Mouse (Mus musculus) hindbrain, embryonic 10.5 days (tissue): ENCODE results near the gene Ccnd3. TPM values are rescaled to one million over a fixed set of nuclear protein-coding genes. Genes with fewer than 3 reads are reported as not detected.
"Not testable (repeated sequence)": the region's sequence is repeated elsewhere in the genome, so short reads cannot be mapped to it uniquely, and the experiment has no call there.

Experiments
- DNase-seq: peaks from one replicate; pipeline ENCODE4 v3.0.0-alpha.2; 2017; ENCODE audit warnings: low spot score
- H3K27ac ChIP-seq: fragments of 300-500 bp; sonication (generic); 2 replicates; pipeline ENCODE4 v1.5.1; 2016; ENCODE audit warnings: mild to moderate bottlenecking, moderate library complexity
- H3K27me3 ChIP-seq: fragments of 300-500 bp; sonication (generic); 2 replicates; pipeline ENCODE4 v1.6.1; 2016; ENCODE audit warnings: mild to moderate bottlenecking; ENCODE audit not compliant: poor library complexity, insufficient read depth, severe bottlenecking
- H3K36me3 ChIP-seq: fragments of 300-500 bp; sonication (generic); 2 replicates; pipeline ENCODE4 v1.6.1; 2016; ENCODE audit warnings: mild to moderate bottlenecking, moderate library complexity
- H3K4me1 ChIP-seq: fragments of 300-500 bp; sonication (generic); replicated peaks from 2 replicates; pipeline ENCODE4 v1.6.1; 2016; ENCODE audit warnings: mild to moderate bottlenecking
- H3K4me3 ChIP-seq: fragments of 300-500 bp; sonication (generic); 2 replicates; pipeline ENCODE4 v1.5.1; 2016; ENCODE audit warnings: mild to moderate bottlenecking, moderate library complexity
- H3K9me3 ChIP-seq: fragments of 300-500 bp; sonication (generic); 2 replicates; pipeline ENCODE4 v1.6.1; 2016; ENCODE audit warnings: mild to moderate bottlenecking, moderate library complexity
- WGBS: fragments of 180-500 bp; shearing (Covaris S2); methylation state at CpG from one replicate; pipeline ENCODE4 v1.1.7; 2016; 5-methylcytosine and 5-hydroxymethylcytosine counted together
- polyA plus RNA-seq: library from polyadenylated mRNA; unstranded; fragments of >200 nt; fragmentation: Nextera tagmentation; extraction: Ambion mirVana; gene quantifications from 2 replicates; pipeline ENCODE4 v1.2.1, GENCODE M21; 2016

Ccnd3 gene
- polyA plus RNA-seq, 1 experiment from 2014 or later = 289 TPM

DNA sequence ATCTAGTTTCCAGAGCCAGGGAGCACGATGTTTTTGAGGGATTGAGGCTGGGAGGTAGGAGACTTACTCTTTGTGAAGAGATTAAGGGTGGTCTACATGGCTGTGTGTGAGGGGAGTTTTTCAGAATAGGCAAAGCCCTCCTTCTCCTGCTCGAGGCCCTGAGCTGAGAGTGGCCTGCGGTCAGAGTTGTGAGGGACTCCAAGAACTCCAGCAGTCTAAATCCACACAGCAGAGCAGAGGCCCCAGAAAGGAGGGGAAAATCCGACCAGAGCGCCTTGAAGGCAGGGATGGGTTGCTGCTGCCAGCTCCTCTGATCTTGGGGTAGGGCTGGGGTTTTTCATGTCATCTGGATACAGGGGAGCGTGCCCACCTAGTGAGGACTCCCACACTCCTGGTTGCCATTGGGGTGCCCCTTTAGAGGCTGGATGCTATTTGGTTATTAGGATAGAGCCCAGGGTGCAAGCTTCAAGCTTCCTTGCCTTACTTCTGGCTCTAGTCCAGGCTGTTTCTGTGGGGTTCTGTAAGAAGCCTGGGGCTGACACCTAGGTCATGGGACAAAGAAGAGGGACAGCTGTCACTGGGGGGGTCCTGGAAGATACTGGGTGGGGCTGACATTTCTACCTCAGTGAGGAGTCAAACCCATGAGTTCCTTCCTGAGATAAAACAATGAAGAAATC lies 91.4 kb downstream of the Ccnd3 start:
- Histone ChIP-seq H3K4me1 (peaks cover 50% of the 10 kb centered on the region), H3K27ac (peak overlapping the region; percentile 90), H3K36me3 (peaks cover 52% of the 10 kb centered on the region), H3K9me3 (no peaks in the 10 kb centered on the region), H3K27me3 (no peaks in the 10 kb centered on the region), H3K4me3 (peak overlapping the region; percentile 66)
- WGBS = 32% methylated on average over 6 of the region's 6 CpGs
- no peak for DNase-seq

GRCm38 (mm10) chr17:47596839-47597164 lies 92.0 kb downstream of the Ccnd3 start:
- DNase-seq = no peak
- no peaks in the 10 kb centered on the region for H3K9me3 ChIP-seq
- peaks cover 50% of the 10 kb centered on the region for H3K4me1 ChIP-seq
- no peaks in the 10 kb centered on the region for H3K27me3 ChIP-seq
- WGBS = 80% methylated on average over 5 of the region's 5 CpGs
- H3K27ac ChIP-seq = peak overlapping the region; percentile 90
- peaks cover 57% of the 10 kb centered on the region for H3K36me3 ChIP-seq
- H3K4me3 ChIP-seq = peak overlapping the region; percentile 66

DNA sequence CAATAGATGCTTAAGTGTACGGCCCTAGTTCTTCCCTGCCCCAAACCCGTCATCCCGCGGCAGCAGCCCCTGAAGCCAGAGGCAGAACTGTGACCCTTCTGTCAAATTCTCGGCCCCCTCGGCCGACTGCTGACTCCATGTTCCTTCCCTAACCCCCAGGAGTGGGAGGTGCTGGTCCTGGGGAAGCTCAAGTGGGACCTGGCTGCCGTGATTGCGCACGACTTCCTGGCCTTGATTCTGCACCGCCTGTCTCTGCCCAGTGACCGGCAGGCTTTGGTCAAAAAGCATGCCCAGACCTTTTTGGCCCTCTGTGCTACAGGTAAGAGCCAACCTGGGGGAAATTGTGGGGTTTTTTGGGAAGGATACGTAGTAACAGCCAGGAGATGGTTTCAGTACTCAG lies 92.4 kb downstream of the Ccnd3 start:
- WGBS = 76% methylated on average over 13 of the region's 13 CpGs
- DNase-seq = no peak
- peak overlapping the region; percentile 30 for H3K4me3 ChIP-seq
- no peaks in the 10 kb centered on the region for H3K27me3 ChIP-seq
- H3K36me3 ChIP-seq = peaks cover 62% of the 10 kb centered on the region
- no peaks in the 10 kb centered on the region for H3K9me3 ChIP-seq
- H3K27ac ChIP-seq = peak overlapping the region; percentile 90; the same call in 1 of the 2 replicates
- H3K4me1 ChIP-seq = peaks cover 50% of the 10 kb centered on the region

DNA sequence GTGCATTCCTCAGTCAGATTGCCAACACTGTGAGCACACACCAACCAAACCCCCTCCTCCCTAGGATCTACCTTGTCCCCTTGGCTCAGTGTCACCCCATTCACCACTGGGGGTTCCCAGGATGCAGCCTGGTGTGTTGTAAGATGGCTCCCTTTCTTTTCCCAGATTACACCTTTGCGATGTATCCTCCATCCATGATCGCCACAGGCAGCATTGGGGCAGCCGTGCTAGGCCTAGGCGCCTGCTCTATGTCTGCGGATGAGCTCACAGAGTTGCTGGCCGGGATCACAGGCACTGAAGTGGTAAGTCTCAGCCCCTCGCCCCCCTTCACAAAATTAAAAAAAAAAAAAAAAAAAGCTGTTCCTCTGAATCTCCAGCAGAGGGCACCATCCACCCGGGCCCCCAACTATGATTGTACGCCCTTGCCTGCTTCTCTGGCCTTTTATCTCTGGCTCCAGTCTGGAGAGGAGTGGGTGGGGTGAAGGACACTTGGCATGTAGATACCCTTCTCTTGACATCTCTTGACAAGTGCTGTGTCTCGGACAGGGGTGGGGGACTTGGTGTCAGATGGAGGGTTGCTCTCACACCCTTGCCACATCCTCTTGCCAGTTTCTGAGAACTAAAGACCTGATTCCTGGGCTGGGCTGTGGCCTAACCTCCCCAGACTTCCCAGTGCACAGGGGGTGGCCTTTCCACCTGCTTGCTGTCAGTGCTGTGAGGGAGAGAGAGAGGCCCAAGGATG lies 93.2 kb downstream of the Ccnd3 start:
- H3K27me3 ChIP-seq = no peaks in the 10 kb centered on the region
- H3K4me1 ChIP-seq = peaks cover 46% of the 10 kb centered on the region
- 27% methylated on average over 10 of the region's 10 CpGs for WGBS
- peaks cover 69% of the 10 kb centered on the region for H3K36me3 ChIP-seq
- no peaks in the 10 kb centered on the region for H3K9me3 ChIP-seq
- peak overlapping the region; percentile 90 for H3K27ac ChIP-seq
- H3K4me3 ChIP-seq = 0 out of 2 replicates have a peak overlapping the region, but pooled peaks have one; percentile 30
- DNase-seq = peak; percentile 38

GRCm38 (mm10) chr17:47598580-47599304 lies 93.9 kb downstream of the Ccnd3 start:
- H3K9me3 ChIP-seq, H3K4me3 ChIP-seq, DNase-seq, H3K27me3 ChIP-seq: not testable (repeated sequence)
- H3K4me1 ChIP-seq = peaks cover 42% of the 10 kb centered on the region
- 84% methylated on average over 10 of the region's 10 CpGs for WGBS
- peaks cover 73% of the 10 kb centered on the region for H3K36me3 ChIP-seq
- peak overlapping the region; percentile 59 for H3K27ac ChIP-seq

GRCm38 (mm10) chr17:47599511-47600297 lies 94.9 kb downstream of the Ccnd3 start:
- Histone ChIP-seq H3K4me1 (peaks cover 33% of the 10 kb centered on the region), H3K36me3 (peaks cover 83% of the 10 kb centered on the region), H3K27me3 (no peaks in the 10 kb centered on the region), H3K4me3 (no peak overlapping the region), H3K27ac (no peak overlapping the region), H3K9me3 (no peaks in the 10 kb centered on the region)
- 80% methylated on average over 11 of the region's 11 CpGs for WGBS
- no peak for DNase-seq

GRCm38 (mm10) chr17:47600601-47601388 lies 95.9 kb downstream of the Ccnd3 start:
- H3K36me3 ChIP-seq = peaks cover 94% of the 10 kb centered on the region
- H3K27me3 ChIP-seq = no peaks in the 10 kb centered on the region
- peaks cover 22% of the 10 kb centered on the region for H3K4me1 ChIP-seq
- no peak for DNase-seq
- H3K4me3 ChIP-seq = no peak overlapping the region
- H3K27ac ChIP-seq = no peak overlapping the region
- no peaks in the 10 kb centered on the region for H3K9me3 ChIP-seq
- 91% methylated on average over 13 of the region's 13 CpGs for WGBS

- no peak for DNase-seq
- Histone ChIP-seq H3K27me3 (no peaks in the 10 kb centered on the region), H3K4me1 (peaks cover 16% of the 10 kb centered on the region), H3K27ac (no peak overlapping the region), H3K4me3 (no peak overlapping the region), H3K9me3 (no peaks in the 10 kb centered on the region), H3K36me3 (peaks cover 97% of the 10 kb centered on the region)
- WGBS = 94% methylated on average over 10 of the region's 10 CpGs
Observed at GRCm38 (mm10) chr17:47601389-47601755, 96.5 kb downstream of the Ccnd3 start.

- Histone ChIP-seq H3K27me3 (no peaks in the 10 kb centered on the region), H3K36me3 (peaks cover 97% of the 10 kb centered on the region), H3K4me1 (peaks cover 7% of the 10 kb centered on the region), H3K4me3 (no peak overlapping the region), H3K9me3 (no peaks in the 10 kb centered on the region), H3K27ac (no peak overlapping the region)
- no peak for DNase-seq
- 95% methylated on average over 11 of the region's 11 CpGs for WGBS
Observed at GRCm38 (mm10) chr17:47602289-47602688, 97.4 kb downstream of the Ccnd3 start.

DNA sequence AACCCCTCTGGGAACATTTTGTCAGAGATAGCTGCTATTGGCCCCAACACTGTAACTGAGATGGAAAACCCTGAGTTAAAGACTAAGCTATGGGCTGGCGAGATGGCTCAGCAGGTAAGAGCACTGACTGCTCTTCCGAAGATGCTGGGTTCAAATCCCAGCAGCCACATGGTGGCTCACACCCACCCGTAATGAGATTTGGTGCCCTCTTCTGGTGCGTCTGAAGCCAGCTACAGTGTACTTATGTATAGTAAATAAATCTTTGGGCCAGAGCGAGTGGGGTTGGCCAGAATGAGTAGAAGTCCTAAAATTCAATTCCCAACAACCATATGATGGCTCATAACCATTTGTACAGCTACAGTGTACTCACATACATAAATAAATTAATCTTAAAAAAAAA lies 101.4 kb downstream of the Ccnd3 start:
- Histone ChIP-seq H3K27ac (no peak overlapping the region), H3K4me3 (no peak overlapping the region), H3K4me1 (peaks cover 13% of the 10 kb centered on the region), H3K27me3 (no peaks in the 10 kb centered on the region), H3K9me3 (no peaks in the 10 kb centered on the region), H3K36me3 (peaks cover 77% of the 10 kb centered on the region)
- DNase-seq = no peak
- WGBS = 82% methylated on average over 5 of the region's 5 CpGs

DNA sequence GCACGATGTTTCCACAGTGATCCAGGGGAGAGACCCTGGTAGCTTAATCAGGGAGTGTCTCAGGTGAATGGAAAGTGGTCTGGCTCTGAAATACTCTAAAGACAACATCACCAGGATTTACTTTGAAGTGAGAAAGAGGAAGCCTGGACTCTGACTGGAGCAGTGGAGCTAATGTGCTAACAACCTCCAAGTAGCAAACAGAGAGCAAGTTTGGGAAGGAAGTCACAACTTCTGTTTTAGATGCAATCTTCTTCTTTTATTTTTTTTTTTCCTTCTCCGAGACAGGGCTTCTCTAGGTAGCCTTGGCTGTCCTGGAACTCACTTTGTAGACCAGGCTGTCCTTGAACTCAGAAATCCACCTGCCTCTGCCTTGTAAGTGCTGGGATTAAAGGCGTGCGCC lies 104.3 kb downstream of the Ccnd3 start:
- no peak for DNase-seq
- Histone ChIP-seq H3K36me3 (peaks cover 66% of the 10 kb centered on the region), H3K27me3 (no peaks in the 10 kb centered on the region), H3K27ac (no peak overlapping the region), H3K4me1 (peaks cover 26% of the 10 kb centered on the region), H3K9me3 (no peaks in the 10 kb centered on the region), H3K4me3 (no peak overlapping the region)
- 94% methylated on average over 4 of the region's 4 CpGs for WGBS
